Mouse (Mus musculus): ENCODE results near the gene Gm37240. TPM values are rescaled to one million over a fixed set of nuclear protein-coding genes. Genes with fewer than 3 reads are reported as not detected.

The Gm37240 gene
- polyA plus RNA-seq, 1 experiment from 2014 or later: 15.1 TPM

- 98% methylated on average over 9 of the region's 9 CpGs for WGBS
- Histone ChIP-seq H3K4me1 (ENCODE audit: control insufficient read depth, insufficient read depth, low read length) (no peaks in the 10 kb centered on the region), H3K9ac (ENCODE audit: low read depth, low read length) (no peak overlapping the region), H3K4me3 (ENCODE audit: low read length) (no peak overlapping the region), H3K27ac (ENCODE audit: low read depth, low read length) (no peak overlapping the region), H3K9me3 (ENCODE audit: control insufficient read depth, low read length) (no peaks in the 10 kb centered on the region), H3K4me2 (replicated peaks; ENCODE audit: low read depth, low read length) (no peak overlapping the region), H3K36me3 (ENCODE audit: control insufficient read depth, insufficient read depth, low read length) (no peaks in the 10 kb centered on the region), H3K27me3 (ENCODE audit: control insufficient read depth, insufficient read depth, low read length) (no peaks in the 10 kb centered on the region)
- no peak for ATAC-seq (ENCODE audit: low FRiP score, low TSS enrichment)
Observed at GRCm38 (mm10) chr3:84631586-84631985, 1255.7 kb downstream of the Gm37240 start.

GRCm38 (mm10) chr3:84622026-84622425 is 1265.3 kb downstream of the Gm37240 start:
- H3K9ac ChIP-seq (ENCODE audit: low read depth, low read length): no peak overlapping the region
- H3K4me1 ChIP-seq (ENCODE audit: control insufficient read depth, insufficient read depth, low read length): 0 out of 2 replicates have a peak, but pooled peaks cover 3% of the 10 kb centered on the region
- 24% methylated on average over 3 of the region's 3 CpGs for WGBS
- no peak overlapping the region for H3K27ac ChIP-seq (ENCODE audit: low read depth, low read length)
- no peaks in the 10 kb centered on the region; the same call in 1 of the 2 replicates for H3K9me3 ChIP-seq (ENCODE audit: control insufficient read depth, low read length)
- no peaks in the 10 kb centered on the region for H3K27me3 ChIP-seq (ENCODE audit: control insufficient read depth, insufficient read depth, low read length)
- H3K4me3 ChIP-seq (ENCODE audit: low read length): no peak overlapping the region
- no peak overlapping the region for H3K4me2 ChIP-seq (replicated peaks; ENCODE audit: low read depth, low read length)
- no peak for ATAC-seq (ENCODE audit: low FRiP score, low TSS enrichment)
- H3K36me3 ChIP-seq (ENCODE audit: control insufficient read depth, insufficient read depth, low read length): no peaks in the 10 kb centered on the region

DNA sequence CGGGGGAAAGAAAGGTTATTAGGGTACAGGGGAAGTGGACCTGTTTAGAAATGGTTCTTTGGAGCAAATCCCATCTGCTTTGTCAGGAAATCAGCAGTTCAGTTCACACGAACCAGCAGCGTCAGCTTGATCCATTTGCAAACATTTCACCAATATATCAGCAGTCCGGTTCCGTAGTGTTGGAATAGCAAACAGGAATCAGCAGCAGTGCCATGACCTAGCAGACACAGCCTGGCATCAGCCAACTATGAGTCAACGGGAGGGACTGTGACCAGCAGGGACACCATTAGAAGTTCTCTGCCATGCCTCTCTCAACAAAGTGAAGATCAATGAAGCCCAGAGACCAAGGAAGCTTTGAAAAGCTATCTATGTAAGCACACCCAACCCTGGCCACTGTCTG is 1267.6 kb downstream of the Gm37240 start:
- no peak overlapping the region for H3K4me3 ChIP-seq (ENCODE audit: low read length)
- H3K9me3 ChIP-seq (ENCODE audit: control insufficient read depth, low read length): no peaks in the 10 kb centered on the region; the same call in 1 of the 2 replicates
- H3K9ac ChIP-seq (ENCODE audit: low read depth, low read length): no peak overlapping the region
- H3K27ac ChIP-seq (ENCODE audit: low read depth, low read length): no peak overlapping the region
- H3K4me1 ChIP-seq (ENCODE audit: control insufficient read depth, insufficient read depth, low read length): no peaks in the 10 kb centered on the region
- WGBS: 96% methylated on average over 6 of the region's 6 CpGs
- no peak overlapping the region for H3K4me2 ChIP-seq (replicated peaks; ENCODE audit: low read depth, low read length)
- H3K27me3 ChIP-seq (ENCODE audit: control insufficient read depth, insufficient read depth, low read length): no peaks in the 10 kb centered on the region
- no peak for ATAC-seq (ENCODE audit: low FRiP score, low TSS enrichment)
- no peaks in the 10 kb centered on the region for H3K36me3 ChIP-seq (ENCODE audit: control insufficient read depth, insufficient read depth, low read length)

DNA sequence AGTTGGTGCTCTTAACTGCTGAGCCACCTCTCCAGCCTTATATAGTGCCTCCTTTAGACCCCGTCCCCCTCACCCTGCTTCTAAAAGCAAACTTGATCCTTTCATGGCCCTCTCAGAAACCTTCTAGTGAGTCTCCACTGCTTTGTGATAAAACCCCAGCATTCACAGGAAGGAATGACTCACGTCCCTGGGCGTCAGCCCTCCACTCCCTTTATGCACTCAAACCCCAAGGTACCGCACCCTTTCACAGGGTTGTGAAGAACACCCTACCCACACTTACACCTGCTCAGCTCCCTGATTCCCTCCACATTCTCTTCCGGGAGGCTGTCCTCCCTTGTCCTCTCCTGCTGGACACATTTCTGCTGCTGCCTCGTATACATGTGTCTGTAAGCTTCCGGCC is 1268.3 kb downstream of the Gm37240 start:
- Histone ChIP-seq H3K4me2 (replicated peaks; ENCODE audit: low read depth, low read length) (no peak overlapping the region), H3K9me3 (ENCODE audit: control insufficient read depth, low read length) (no peaks in the 10 kb centered on the region; the same call in 1 of the 2 replicates), H3K27ac (ENCODE audit: low read depth, low read length) (no peak overlapping the region), H3K27me3 (ENCODE audit: control insufficient read depth, insufficient read depth, low read length) (no peaks in the 10 kb centered on the region), H3K36me3 (ENCODE audit: control insufficient read depth, insufficient read depth, low read length) (no peaks in the 10 kb centered on the region), H3K4me3 (ENCODE audit: low read length) (no peak overlapping the region), H3K9ac (ENCODE audit: low read depth, low read length) (no peak overlapping the region), H3K4me1 (ENCODE audit: control insufficient read depth, insufficient read depth, low read length) (no peaks in the 10 kb centered on the region)
- 91% methylated on average over 7 of the region's 7 CpGs for WGBS
- no peak for ATAC-seq (ENCODE audit: low FRiP score, low TSS enrichment)

DNA sequence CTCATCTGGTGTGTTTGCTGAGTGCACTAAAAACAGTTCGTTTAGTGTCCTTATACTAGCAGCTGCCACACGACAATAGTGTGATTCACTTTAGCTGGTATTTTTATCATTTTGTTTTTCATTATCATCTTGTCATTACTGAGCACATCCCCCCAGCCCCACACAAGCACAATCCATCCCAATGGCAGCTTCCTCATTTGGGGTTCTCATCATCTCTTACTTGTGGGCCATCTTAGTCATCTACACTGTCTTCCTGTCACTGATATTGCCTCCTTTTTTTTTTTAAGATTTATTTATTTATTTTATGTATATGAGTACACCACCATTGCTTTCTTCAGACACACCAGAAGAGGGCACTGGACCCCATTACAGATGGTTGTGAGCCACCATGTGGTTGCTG is 1268.7 kb downstream of the Gm37240 start:
- no peak overlapping the region for H3K4me3 ChIP-seq (ENCODE audit: low read length)
- H3K4me2 ChIP-seq (replicated peaks; ENCODE audit: low read depth, low read length): no peak overlapping the region
- no peaks in the 10 kb centered on the region for H3K27me3 ChIP-seq (ENCODE audit: control insufficient read depth, insufficient read depth, low read length)
- no peaks in the 10 kb centered on the region for H3K4me1 ChIP-seq (ENCODE audit: control insufficient read depth, insufficient read depth, low read length)
- H3K9ac ChIP-seq (ENCODE audit: low read depth, low read length): no peak overlapping the region
- no peaks in the 10 kb centered on the region; the same call in 1 of the 2 replicates for H3K9me3 ChIP-seq (ENCODE audit: control insufficient read depth, low read length)
- no peak for ATAC-seq (ENCODE audit: low FRiP score, low TSS enrichment)
- 88% methylated on average over 2 of the region's 2 CpGs for WGBS
- no peaks in the 10 kb centered on the region for H3K36me3 ChIP-seq (ENCODE audit: control insufficient read depth, insufficient read depth, low read length)
- no peak overlapping the region for H3K27ac ChIP-seq (ENCODE audit: low read depth, low read length)

- Histone ChIP-seq H3K9me3 (ENCODE audit: control insufficient read depth, low read length) (no peaks in the 10 kb centered on the region; the same call in 1 of the 2 replicates), H3K4me1 (ENCODE audit: control insufficient read depth, insufficient read depth, low read length) (no peaks in the 10 kb centered on the region), H3K4me3 (ENCODE audit: low read length) (no peak overlapping the region), H3K27ac (ENCODE audit: low read depth, low read length) (no peak overlapping the region), H3K4me2 (replicated peaks; ENCODE audit: low read depth, low read length) (no peak overlapping the region), H3K27me3 (ENCODE audit: control insufficient read depth, insufficient read depth, low read length) (no peaks in the 10 kb centered on the region), H3K9ac (ENCODE audit: low read depth, low read length) (no peak overlapping the region), H3K36me3 (ENCODE audit: control insufficient read depth, insufficient read depth, low read length) (no peaks in the 10 kb centered on the region)
- 42% methylated on average over 7 of the region's 7 CpGs for WGBS
- no peak for ATAC-seq (ENCODE audit: low FRiP score, low TSS enrichment)
Observed at GRCm38 (mm10) chr3:84615856-84616225, 1271.5 kb downstream of the Gm37240 start.

GRCm38 (mm10) chr3:84615050-84615855 is 1272.1 kb downstream of the Gm37240 start:
- Histone ChIP-seq H3K9me3 (ENCODE audit: control insufficient read depth, low read length) (no peaks in the 10 kb centered on the region; the same call in 1 of the 2 replicates), H3K27me3 (ENCODE audit: control insufficient read depth, insufficient read depth, low read length) (no peaks in the 10 kb centered on the region), H3K36me3 (ENCODE audit: control insufficient read depth, insufficient read depth, low read length) (no peaks in the 10 kb centered on the region), H3K4me2 (replicated peaks; ENCODE audit: low read depth, low read length) (no peak overlapping the region), H3K9ac (ENCODE audit: low read depth, low read length) (no peak overlapping the region), H3K4me1 (ENCODE audit: control insufficient read depth, insufficient read depth, low read length) (no peaks in the 10 kb centered on the region), H3K4me3 (ENCODE audit: low read length) (no peak overlapping the region), H3K27ac (ENCODE audit: low read depth, low read length) (no peak overlapping the region)
- WGBS: 19% methylated on average over 5 of the region's 5 CpGs
- 0 out of 2 replicates have a peak, but pooled peaks have one; percentile 28 for ATAC-seq (ENCODE audit: low FRiP score, low TSS enrichment)

GRCm38 (mm10) chr3:84610183-84610710 is 1277.1 kb downstream of the Gm37240 start:
- Histone ChIP-seq H3K36me3 (ENCODE audit: control insufficient read depth, insufficient read depth, low read length) (no peaks in the 10 kb centered on the region), H3K27me3 (ENCODE audit: control insufficient read depth, insufficient read depth, low read length) (no peaks in the 10 kb centered on the region), H3K9ac (ENCODE audit: low read depth, low read length) (no peak overlapping the region), H3K4me2 (replicated peaks; ENCODE audit: low read depth, low read length) (no peak overlapping the region), H3K9me3 (ENCODE audit: control insufficient read depth, low read length) (no peaks in the 10 kb centered on the region), H3K27ac (ENCODE audit: low read depth, low read length) (no peak overlapping the region), H3K4me1 (ENCODE audit: control insufficient read depth, insufficient read depth, low read length) (no peaks in the 10 kb centered on the region), H3K4me3 (ENCODE audit: low read length) (no peak overlapping the region)
- WGBS: 58% methylated on average over 9 of the region's 9 CpGs
- peak; percentile 72; the same call in 1 of the 2 replicates for ATAC-seq (ENCODE audit: low FRiP score, low TSS enrichment)

DNA sequence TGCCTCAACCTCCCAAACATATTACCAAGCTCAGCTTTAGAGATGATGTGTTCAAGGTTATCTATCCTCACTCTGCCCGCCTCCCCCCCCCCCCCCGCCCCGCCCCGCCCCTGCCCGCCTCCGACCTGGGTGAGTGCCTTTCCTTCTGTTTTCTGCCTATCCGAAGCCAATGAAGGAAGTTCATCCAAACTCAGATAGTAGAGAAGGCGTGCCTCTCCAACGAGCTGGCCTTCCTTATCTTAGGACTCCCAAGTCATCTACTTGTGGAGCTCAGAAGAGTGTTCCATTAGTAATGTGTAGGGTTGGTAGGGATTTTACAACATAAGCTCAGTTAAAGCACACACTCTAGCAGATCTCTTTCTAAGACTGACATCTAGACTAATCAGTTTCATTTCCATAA is 1284.1 kb downstream of the Gm37240 start:
- Histone ChIP-seq H3K9ac (ENCODE audit: low read depth, low read length) (no peak overlapping the region), H3K4me2 (replicated peaks; ENCODE audit: low read depth, low read length) (no peak overlapping the region), H3K27ac (ENCODE audit: low read depth, low read length) (no peak overlapping the region), H3K4me3 (ENCODE audit: low read length) (no peak overlapping the region), H3K36me3 (ENCODE audit: control insufficient read depth, insufficient read depth, low read length) (no peaks in the 10 kb centered on the region), H3K9me3 (ENCODE audit: control insufficient read depth, low read length) (no peaks in the 10 kb centered on the region), H3K4me1 (ENCODE audit: control insufficient read depth, insufficient read depth, low read length) (no peaks in the 10 kb centered on the region), H3K27me3 (ENCODE audit: control insufficient read depth, insufficient read depth, low read length) (no peaks in the 10 kb centered on the region)
- no peak for ATAC-seq (ENCODE audit: low FRiP score, low TSS enrichment)
- WGBS: 74% methylated on average over 8 of the region's 9 CpGs
